In the genomic region with DNA sequence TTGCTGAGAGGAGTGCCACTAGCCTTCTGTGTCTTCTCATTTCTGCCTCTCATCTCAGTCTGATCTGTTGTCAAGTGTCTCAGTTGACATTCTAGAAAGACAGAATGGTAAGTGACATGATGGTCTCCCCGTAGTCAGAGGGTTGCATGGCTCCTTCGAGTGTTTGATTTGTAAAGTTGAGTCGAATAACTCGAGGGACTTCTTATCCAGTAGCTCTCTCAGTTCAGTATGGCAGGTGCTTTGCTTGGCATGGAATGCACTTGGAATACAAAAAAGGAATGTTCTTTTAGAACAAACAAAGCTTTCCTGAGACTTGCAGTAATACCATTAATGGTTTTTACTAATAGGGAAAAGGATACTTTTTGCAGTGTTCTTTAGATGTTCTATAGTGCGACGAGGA, we compare ENCODE assay signal across 26 mouse cellular contexts. TPM values are rescaled to one million over a fixed set of nuclear protein-coding genes. Genes with fewer than 3 reads are reported as not detected.
A peak's percentile ranks its signal among the peaks of the same experiment; 100 is the strongest.
DNase-seq lines count a peak whose midpoint lies in the region; ATAC-seq and TF ChIP-seq lines count a peak whose summit lies in the region.
"Had no signal": no experiment of that assay in that cellular context is flagged by ENCODE, and none has a peak within 500 bp of the region (broad histone marks: within the 10 kb centered on the region; RNA-seq: fewer than 3 reads in every experiment).

No protein-coding gene starts in this region.

- DNase-seq in lung, adult 2 months = peak; percentile 18
- DNase-seq in lung, postnatal 4 days = no peak
- DNase-seq in lung, postnatal 14 days = no peak
- DNase-seq in lung, postnatal 25 days (ENCODE audit: low spot score) = peak; percentile 42
- DNase-seq in forebrain, embryonic 11.5 days (ENCODE audit: low spot score) = no peak
- DNase-seq in gastrocnemius, adult 8-10 months (ENCODE audit: low spot score in 2 of 2) = no peak
- DNase-seq: adrenal gland, adult 2 months; adrenal gland, postnatal 10 days; adrenal gland, postnatal 25 days; B cell, adult 2 months; cerebellum, adult 11 months; cerebellum, adult 18-20 months; cerebellum, adult 8-10 months; cerebellum, adult 9-11 months; cerebellum, postnatal 14 days; cerebellum, postnatal 36 days; embryo, embryonic 11 days had no signal

- TF ChIP-seq CTCF in lung, adult 2 months (IDR thresholded peaks at IDR 0.05; ENCODE audit: insufficient read depth, low read length) = no peak

- H3K4me2 ChIP-seq in lung, embryonic 15.5 days = no peak overlapping the region
- H3K4me2 ChIP-seq in forebrain, embryonic 11.5 days (ENCODE audit: low read depth, low read length, severe bottlenecking) = no peak overlapping the region
- H3K4me2 ChIP-seq: embryonic facial prominence, embryonic 13.5 days; embryonic facial prominence, embryonic 15.5 days; forebrain, embryonic 13.5 days; forebrain, embryonic 15.5 days had no signal

- peak overlapping the region; percentile 62 for H3K27ac ChIP-seq in lung, embryonic 15.5 days
- no peak overlapping the region for H3K27ac ChIP-seq in forebrain, embryonic 11.5 days (ENCODE audit: low read depth, low read length)
- H3K27ac ChIP-seq: embryonic facial prominence, embryonic 13.5 days; embryonic facial prominence, embryonic 15.5 days; forebrain, embryonic 10.5 days; forebrain, embryonic 13.5 days; forebrain, embryonic 15.5 days had no signal

- H3K9me3 ChIP-seq in lung, embryonic 15.5 days = no peaks in the 10 kb centered on the region
- H3K9me3 ChIP-seq in forebrain, embryonic 11.5 days (ENCODE audit: control insufficient read depth, low read length) = no peaks in the 10 kb centered on the region
- H3K9me3 ChIP-seq: embryonic facial prominence, embryonic 13.5 days; embryonic facial prominence, embryonic 15.5 days; forebrain, embryonic 13.5 days; forebrain, embryonic 15.5 days; G1E had no signal

- TF ChIP-seq POLR2A in lung, adult 2 months (IDR thresholded peaks at IDR 0.05; ENCODE audit: borderline replicate concordance, extremely low read depth, low read depth, low read length) = no peak

- no peaks in the 10 kb centered on the region; the same call in 1 of the 2 replicates for H3K4me1 ChIP-seq in lung, adult 2 months (ENCODE audit: control insufficient read depth, insufficient read depth, low read length)
- H3K4me1 ChIP-seq in lung, embryonic 15.5 days = peaks cover 14% of the 10 kb centered on the region; the same call in 1 of the 2 replicates
- H3K4me1 ChIP-seq in forebrain, embryonic 11.5 days (replicated peaks; ENCODE audit: control insufficient read depth, insufficient read depth, low read length) = no peaks in the 10 kb centered on the region
- H3K4me1 ChIP-seq: embryonic facial prominence, embryonic 13.5 days; embryonic facial prominence, embryonic 15.5 days; forebrain, embryonic 10.5 days; forebrain, embryonic 15.5 days had no signal

- no peak overlapping the region for H3K4me3 ChIP-seq in lung, adult 2 months (replicated peaks; ENCODE audit: extremely low read depth, low read depth, low read length)
- H3K4me3 ChIP-seq in lung, embryonic 15.5 days = no peak overlapping the region
- H3K4me3 ChIP-seq in forebrain, embryonic 11.5 days (ENCODE audit: low read depth, low read length) = no peak overlapping the region
- H3K4me3 ChIP-seq: embryonic facial prominence, embryonic 13.5 days; embryonic facial prominence, embryonic 15.5 days; erythroblast, embryonic 14.5 days; forebrain, embryonic 10.5 days; forebrain, embryonic 13.5 days; forebrain, embryonic 15.5 days had no signal

- no peak for ATAC-seq in lung, embryonic 15.5 days (ENCODE audit: borderline replicate concordance, extremely low read depth, low FRiP score, low TSS enrichment)
- no peak for ATAC-seq in forebrain, embryonic 11.5 days (replicated peaks; ENCODE audit: low FRiP score)
- ATAC-seq: forebrain, embryonic 13.5 days; forebrain, embryonic 15.5 days had no signal

- H3K36me3 ChIP-seq in lung, embryonic 15.5 days = peaks cover 37% of the 10 kb centered on the region
- H3K36me3 ChIP-seq in forebrain, embryonic 11.5 days (ENCODE audit: control insufficient read depth, insufficient read depth, low read length) = peaks cover 17% of the 10 kb centered on the region

- WGBS in lung, adult 2 months = 71% methylated on average over 6 of the region's 6 CpGs
- 60% methylated on average over 6 of the region's 6 CpGs for WGBS in lung, embryonic 15.5 days
- 93% methylated on average over 6 of the region's 6 CpGs for WGBS in forebrain, embryonic 11.5 days

- H3K9ac ChIP-seq in lung, embryonic 15.5 days = no peak overlapping the region
- no peak overlapping the region for H3K9ac ChIP-seq in forebrain, embryonic 11.5 days (ENCODE audit: low read length)
- H3K9ac ChIP-seq: embryonic facial prominence, embryonic 13.5 days; embryonic facial prominence, embryonic 15.5 days; forebrain, embryonic 13.5 days; forebrain, embryonic 15.5 days had no signal

- no peaks in the 10 kb centered on the region for H3K27me3 ChIP-seq in lung, embryonic 15.5 days
- H3K27me3 ChIP-seq in forebrain, embryonic 11.5 days (ENCODE audit: control insufficient read depth, insufficient read depth, low read length) = no peaks in the 10 kb centered on the region
- H3K27me3 ChIP-seq: CH12.LX; embryonic facial prominence, embryonic 13.5 days; embryonic facial prominence, embryonic 15.5 days; forebrain, embryonic 13.5 days; forebrain, embryonic 15.5 days had no signal

RNA-seq across cellular contexts. Expression of a gene that starts 11.7 kb away (rescaled TPM):
- 31.7 and 49.5 TPM in 2 replicates for polyA plus RNA-seq in lung, adult 2 months (2012; rRNA removed)
- 69.7 and 75.5 TPM in 2 replicates for polyA plus RNA-seq in lung, embryonic 15.5 days (2015; fragmentation: Nextera tagmentation; extraction: Ambion mirVana)
- polyA plus RNA-seq in forebrain, embryonic 11.5 days (2014; fragmentation: Nextera tagmentation; extraction: Ambion mirVana) = 44.7 and 48.9 TPM in 2 replicates
- total RNA-seq in gastrocnemius, adult 8-10 months (2022) = 100 to 1,000 TPM; 155 to 199 (median 177) TPM

RNA-seq across cellular contexts. Expression of a gene that starts 25.8 kb away (rescaled TPM):
- 14.5 and 19.0 TPM in 2 replicates for polyA plus RNA-seq in lung, adult 2 months (2012; rRNA removed)
- 95.8 and 98.8 TPM in 2 replicates for polyA plus RNA-seq in lung, embryonic 15.5 days (2015; fragmentation: Nextera tagmentation; extraction: Ambion mirVana)
- 146 and 147 TPM in 2 replicates for polyA plus RNA-seq in forebrain, embryonic 11.5 days (2014; fragmentation: Nextera tagmentation; extraction: Ambion mirVana)
- total RNA-seq in gastrocnemius, adult 8-10 months (2022) = 10 to 100 TPM; 18.2 to 22.6 (median 19.5) TPM

Comparison
In these comparisons a context has a peak if more than half of its experiments do, and no peak if none do; other contexts are left out.
1. DNase-seq: peak in lung, adult 2 months (single experiment) and lung, postnatal 25 days (single experiment); none in lung, postnatal 4 days (0 of 2), lung, postnatal 14 days (single experiment), forebrain, embryonic 11.5 days (single experiment) and gastrocnemius, adult 8-10 months (0 of 2).